Mouse (Mus musculus): ENCODE results near the gene Mettl23.
"Not testable (repeated sequence)": the region's sequence is repeated elsewhere in the genome, so short reads cannot be mapped to it uniquely, and the experiment has no call there.

Mettl23 gene

DNA sequence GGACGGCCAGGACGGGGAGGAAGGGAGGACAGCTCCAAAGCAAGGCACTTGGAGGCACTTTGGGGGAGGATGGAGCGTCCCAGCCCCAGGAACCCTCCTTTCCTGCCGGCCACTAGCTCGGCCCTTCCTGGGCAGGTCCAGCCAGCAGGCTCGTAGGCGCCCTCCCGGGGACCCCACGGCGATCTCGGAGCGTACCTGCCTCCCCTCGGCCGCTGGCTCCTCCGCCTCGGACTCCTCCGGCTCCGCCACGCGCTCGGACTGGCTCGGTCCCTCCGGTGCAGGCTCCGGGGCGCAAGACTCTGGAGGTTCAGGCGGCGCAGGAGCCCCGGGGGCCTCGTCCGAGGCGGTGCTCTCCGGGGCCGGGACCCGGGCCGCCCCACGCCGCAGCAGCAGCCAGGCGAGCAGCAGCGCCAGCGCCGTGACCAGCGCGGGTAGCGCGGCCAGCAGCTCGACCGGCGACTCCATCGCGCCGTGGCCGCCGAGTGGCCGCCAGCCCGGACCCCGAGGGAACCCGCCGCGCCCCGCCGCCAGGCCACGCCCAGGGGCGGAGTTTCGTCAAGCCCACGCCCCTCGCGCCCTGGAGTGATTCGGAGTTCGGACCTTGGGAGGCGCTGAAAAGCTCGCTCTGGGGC lies 15.4 kb upstream of the Mettl23 start, which contains the start of gene Mxra7:
Gene Mxra7, minus strand, starts transcription at position 513 of the 632 bp plus-strand sequence.
- Histone ChIP-seq H3K27me3 (ENCODE audit: control insufficient read depth, insufficient read depth, low read length, poor library complexity, severe bottlenecking) (no peaks in the 10 kb centered on the region), H3K36me3 (ENCODE audit: control insufficient read depth, insufficient read depth, low read length, poor library complexity, severe bottlenecking) (no peaks in the 10 kb centered on the region)
- peak; percentile 54 for DNase-seq (ENCODE audit: low read depth, low spot score)

DNA sequence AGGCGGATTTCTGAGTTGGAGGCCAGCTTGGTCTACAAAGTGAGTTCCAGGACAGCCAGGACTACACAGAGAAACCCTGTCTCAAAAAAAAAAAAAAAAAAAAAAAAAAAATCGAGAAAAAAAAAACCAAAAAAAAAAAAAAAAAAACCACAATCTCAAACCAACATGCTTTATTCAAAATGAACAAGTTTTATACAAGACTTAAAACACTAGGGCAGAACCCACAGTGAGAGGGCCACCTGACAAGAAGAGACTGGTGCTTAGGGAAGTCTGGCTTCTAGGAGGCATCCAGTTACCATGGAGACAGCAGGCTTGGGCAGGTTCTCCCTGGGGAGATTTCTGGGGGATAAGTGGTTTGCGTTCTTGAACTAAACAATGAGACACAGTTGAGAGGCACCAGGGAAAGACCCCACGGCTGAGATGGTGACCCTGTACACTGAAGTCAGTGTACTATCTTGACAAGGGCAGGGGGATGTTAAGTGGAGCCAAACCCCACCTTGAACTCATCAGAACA lies 10.8 kb upstream of the Mettl23 start:
- peaks cover 4% of the 10 kb centered on the region for H3K36me3 ChIP-seq (ENCODE audit: control insufficient read depth, insufficient read depth, low read length, poor library complexity, severe bottlenecking)
- DNase-seq (ENCODE audit: low read depth, low spot score) = no peak
- H3K27me3 ChIP-seq (ENCODE audit: control insufficient read depth, insufficient read depth, low read length, poor library complexity, severe bottlenecking) = no peaks in the 10 kb centered on the region

DNA sequence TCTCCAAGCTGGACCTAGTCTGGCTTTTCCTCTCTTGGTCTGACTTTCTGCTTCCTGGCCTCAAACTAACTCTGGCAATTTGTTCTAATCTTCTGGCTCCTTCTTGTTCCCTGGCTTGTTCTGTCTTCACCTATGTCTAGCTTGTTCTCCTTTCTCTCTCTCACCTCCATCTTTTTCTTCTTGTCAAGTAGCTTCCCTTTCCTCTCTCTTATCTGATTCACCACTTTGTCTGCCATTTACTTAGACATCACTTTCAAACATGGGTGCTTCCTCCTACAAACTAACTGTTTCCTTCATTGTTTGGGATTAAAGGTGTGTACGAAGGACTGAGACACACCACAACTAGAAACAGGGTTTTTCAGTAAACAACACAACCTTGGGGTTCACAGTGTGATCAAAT lies 8.1 kb upstream of the Mettl23 start:
- no peaks in the 10 kb centered on the region for H3K27me3 ChIP-seq (ENCODE audit: control insufficient read depth, insufficient read depth, low read length, poor library complexity, severe bottlenecking)
- peaks cover 14% of the 10 kb centered on the region for H3K36me3 ChIP-seq (ENCODE audit: control insufficient read depth, insufficient read depth, low read length, poor library complexity, severe bottlenecking)
- DNase-seq (ENCODE audit: low read depth, low spot score) = no peak

DNA sequence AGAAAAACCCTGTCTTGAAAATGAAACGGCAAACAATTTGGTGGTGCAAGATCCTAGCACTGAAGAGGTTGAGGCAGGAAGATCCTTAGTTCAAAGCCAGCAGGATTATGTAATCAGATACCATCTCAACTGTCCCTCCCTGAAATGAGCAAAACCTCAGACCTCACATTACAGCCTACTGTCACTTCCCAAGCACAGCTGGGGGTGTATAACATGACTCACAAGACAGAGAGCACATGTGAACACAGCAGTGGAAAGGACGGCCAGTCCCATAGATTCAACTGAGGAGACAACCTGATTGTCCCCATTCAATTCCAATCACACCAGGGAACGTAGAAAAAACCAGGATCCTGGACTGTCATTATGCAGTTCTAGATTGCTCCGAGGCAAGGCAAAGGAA lies 6.8 kb upstream of the Mettl23 start:
- no peak for DNase-seq (ENCODE audit: low read depth, low spot score)
- H3K27me3 ChIP-seq (ENCODE audit: control insufficient read depth, insufficient read depth, low read length, poor library complexity, severe bottlenecking) = no peaks in the 10 kb centered on the region
- H3K36me3 ChIP-seq (ENCODE audit: control insufficient read depth, insufficient read depth, low read length, poor library complexity, severe bottlenecking) = peaks cover 24% of the 10 kb centered on the region

DNA sequence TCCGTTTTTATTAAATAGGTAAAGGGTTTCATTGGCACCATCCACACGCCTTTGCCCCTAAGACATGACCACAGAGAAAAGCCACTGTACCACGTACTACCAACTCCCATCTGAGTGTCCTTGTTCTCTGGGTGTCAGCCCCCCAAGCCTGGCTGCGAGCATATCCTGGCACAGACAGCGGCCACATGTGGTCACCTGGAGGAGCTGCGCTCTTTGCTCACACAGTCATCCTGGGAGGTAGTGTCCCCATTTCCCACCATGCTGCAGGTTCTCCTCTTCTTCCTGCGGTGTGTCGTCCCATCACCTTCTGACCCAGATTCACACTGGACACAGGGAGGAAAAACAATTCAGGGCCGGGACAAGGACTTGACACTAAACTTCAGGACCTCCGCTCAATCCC lies 5.6 kb upstream of the Mettl23 start:
- DNase-seq (ENCODE audit: low read depth, low spot score) = no peak
- no peaks in the 10 kb centered on the region for H3K27me3 ChIP-seq (ENCODE audit: control insufficient read depth, insufficient read depth, low read length, poor library complexity, severe bottlenecking)
- H3K36me3 ChIP-seq (ENCODE audit: control insufficient read depth, insufficient read depth, low read length, poor library complexity, severe bottlenecking) = peaks cover 25% of the 10 kb centered on the region

DNA sequence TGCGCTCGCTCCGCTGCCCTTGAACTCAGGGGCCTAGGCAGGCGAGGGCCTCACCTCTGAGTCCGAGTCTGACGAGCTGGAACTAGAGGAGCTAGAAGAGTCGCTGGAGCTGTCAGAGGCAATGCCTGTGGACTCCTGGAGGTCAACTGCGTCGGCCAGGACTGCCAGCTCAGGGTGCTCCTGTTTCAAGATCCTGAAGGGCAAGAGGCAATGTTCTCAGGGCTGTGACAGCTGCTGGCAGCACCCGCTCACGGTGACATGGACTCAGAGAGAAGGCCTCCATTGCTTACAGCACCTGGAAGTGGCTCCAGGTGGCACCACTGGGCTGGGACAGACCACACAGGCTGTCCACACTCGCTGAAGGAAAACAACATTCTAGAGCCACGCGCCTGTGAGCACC lies 4.1 kb upstream of the Mettl23 start:
- peaks cover 25% of the 10 kb centered on the region for H3K36me3 ChIP-seq (ENCODE audit: control insufficient read depth, insufficient read depth, low read length, poor library complexity, severe bottlenecking)
- H3K27me3 ChIP-seq (ENCODE audit: control insufficient read depth, insufficient read depth, low read length, poor library complexity, severe bottlenecking) = no peaks in the 10 kb centered on the region
- no peak for DNase-seq (ENCODE audit: low read depth, low spot score)

DNA sequence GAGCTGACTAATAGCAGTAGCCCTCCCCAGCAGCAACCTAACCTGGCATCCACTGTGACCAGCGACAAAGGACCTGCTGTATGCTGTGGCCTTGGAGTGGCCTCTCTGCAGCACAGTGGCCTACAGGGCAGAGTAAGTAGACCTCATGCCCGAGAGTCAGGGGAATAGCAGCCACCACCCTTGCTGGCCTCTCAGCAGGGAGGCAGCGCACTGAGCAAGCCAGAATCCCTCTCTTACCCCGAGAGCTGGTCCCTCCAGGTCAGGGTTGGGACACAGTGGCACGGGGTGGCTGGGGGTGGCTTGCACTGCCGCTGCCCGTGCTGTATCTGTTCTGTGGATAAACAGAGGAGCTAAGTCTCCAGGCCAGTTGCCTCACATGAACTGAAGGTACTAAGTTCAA lies 3.5 kb upstream of the Mettl23 start:
- Histone ChIP-seq H3K36me3 (ENCODE audit: control insufficient read depth, insufficient read depth, low read length, poor library complexity, severe bottlenecking) (peaks cover 23% of the 10 kb centered on the region), H3K27me3 (ENCODE audit: control insufficient read depth, insufficient read depth, low read length, poor library complexity, severe bottlenecking) (no peaks in the 10 kb centered on the region)
- no peak for DNase-seq (ENCODE audit: low read depth, low spot score)

DNA sequence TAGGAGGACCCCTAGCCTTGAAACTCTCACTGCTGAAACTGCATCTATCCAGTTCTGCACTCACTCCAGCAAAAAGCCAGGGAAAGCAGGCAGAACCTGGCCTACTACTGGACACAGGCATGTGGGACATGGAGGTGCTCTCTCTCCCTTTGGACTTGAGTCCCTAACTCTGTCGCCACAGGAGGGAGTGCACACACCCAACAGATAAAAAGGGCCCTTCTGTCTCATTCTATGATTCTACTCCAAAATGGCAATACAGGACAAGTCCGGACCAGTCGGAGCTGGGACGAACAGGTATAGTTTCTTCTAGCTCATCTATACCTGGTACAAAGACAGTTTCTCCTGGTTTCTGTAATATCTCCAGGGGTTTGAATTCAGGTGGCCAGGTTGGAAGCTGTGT lies 2.3 kb upstream of the Mettl23 start:
- H3K27me3 ChIP-seq (ENCODE audit: control insufficient read depth, insufficient read depth, low read length, poor library complexity, severe bottlenecking) = no peaks in the 10 kb centered on the region

DNA sequence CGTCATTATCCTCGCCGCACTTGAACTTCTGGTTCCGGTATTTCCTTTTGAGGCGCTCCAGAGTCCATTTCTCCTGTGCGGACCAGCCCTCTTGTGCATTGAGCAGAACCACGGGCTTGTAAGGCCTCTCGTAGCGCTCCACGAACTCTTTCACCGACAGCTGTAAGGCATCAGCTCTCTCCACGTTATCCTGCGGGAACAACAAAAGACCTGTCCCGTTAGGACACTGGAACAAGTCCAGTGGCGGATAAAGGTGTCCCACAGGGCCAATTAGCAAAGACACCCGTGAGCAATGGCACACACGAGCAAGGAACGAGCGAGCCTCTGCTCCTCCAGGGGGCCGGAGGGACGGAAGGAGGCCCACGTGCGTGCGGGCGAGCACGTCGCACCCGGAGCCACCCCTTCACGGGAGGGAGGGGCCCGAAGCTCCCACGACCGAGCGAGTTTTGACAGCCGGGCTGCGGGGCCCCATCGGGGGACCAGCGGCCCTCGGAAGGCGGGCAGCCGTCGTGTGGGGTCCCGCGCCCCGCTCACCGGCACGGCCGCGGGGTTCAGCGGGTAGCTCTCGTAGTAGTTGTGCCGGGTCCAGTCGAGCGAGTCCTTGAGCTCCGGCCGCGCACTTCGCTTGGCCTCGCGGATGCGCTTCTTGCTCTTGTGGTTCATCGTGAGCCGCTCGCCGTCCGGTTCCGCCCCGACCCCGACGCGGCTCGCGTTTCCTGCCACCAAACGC lies 382 bp upstream of the Mettl23 start:
- Histone ChIP-seq H3K36me3 (ENCODE audit: control insufficient read depth, insufficient read depth, low read length, poor library complexity, severe bottlenecking) (peaks cover 17% of the 10 kb centered on the region), H3K27me3 (ENCODE audit: control insufficient read depth, insufficient read depth, low read length, poor library complexity, severe bottlenecking) (no peaks in the 10 kb centered on the region)
- DNase-seq (ENCODE audit: low read depth, low spot score) = peak; percentile 78

More for the DNA sequence above, 2.3 kb upstream of the Mettl23 start:
- H3K36me3 ChIP-seq (ENCODE audit: control insufficient read depth, insufficient read depth, low read length, poor library complexity, severe bottlenecking) = peaks cover 23% of the 10 kb centered on the region
- DNase-seq (ENCODE audit: low read depth, low spot score) = no peak

DNA sequence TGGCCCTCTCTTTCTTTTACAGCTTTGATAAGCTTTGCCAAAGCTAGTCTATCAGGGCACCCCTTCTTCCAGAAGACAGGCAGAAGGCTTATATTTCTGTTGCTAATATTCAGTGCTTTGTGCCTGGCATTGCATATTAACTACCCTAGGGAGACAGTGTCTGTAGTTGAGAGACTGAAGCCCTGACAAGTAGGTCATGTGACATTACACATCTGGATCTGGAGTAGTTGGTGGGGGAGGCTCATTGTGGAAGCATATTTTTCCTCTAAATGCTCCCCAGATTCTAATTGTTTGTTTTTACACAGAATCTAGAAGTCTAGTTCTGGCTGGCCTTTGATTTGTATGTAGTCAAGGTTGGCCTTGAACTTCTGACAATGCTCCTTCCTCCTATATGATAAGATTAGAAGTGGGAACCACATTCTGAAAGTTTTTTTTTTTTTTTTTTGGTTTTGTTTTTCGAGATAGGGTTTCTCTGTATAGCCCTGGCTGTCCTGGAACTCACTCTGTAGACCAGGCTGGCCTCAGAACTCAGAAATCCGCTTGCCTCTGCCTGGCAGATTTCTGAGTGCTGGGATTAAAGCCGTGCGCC lies 3.6 kb downstream of the Mettl23 start:
- Histone ChIP-seq H3K36me3 (ENCODE audit: control insufficient read depth, insufficient read depth, low read length, poor library complexity, severe bottlenecking) (peaks cover 12% of the 10 kb centered on the region; the same call in 1 of the 2 replicates), H3K27me3 (ENCODE audit: control insufficient read depth, insufficient read depth, low read length, poor library complexity, severe bottlenecking) (no peaks in the 10 kb centered on the region)
- no peak for DNase-seq (ENCODE audit: low read depth, low spot score)

DNA sequence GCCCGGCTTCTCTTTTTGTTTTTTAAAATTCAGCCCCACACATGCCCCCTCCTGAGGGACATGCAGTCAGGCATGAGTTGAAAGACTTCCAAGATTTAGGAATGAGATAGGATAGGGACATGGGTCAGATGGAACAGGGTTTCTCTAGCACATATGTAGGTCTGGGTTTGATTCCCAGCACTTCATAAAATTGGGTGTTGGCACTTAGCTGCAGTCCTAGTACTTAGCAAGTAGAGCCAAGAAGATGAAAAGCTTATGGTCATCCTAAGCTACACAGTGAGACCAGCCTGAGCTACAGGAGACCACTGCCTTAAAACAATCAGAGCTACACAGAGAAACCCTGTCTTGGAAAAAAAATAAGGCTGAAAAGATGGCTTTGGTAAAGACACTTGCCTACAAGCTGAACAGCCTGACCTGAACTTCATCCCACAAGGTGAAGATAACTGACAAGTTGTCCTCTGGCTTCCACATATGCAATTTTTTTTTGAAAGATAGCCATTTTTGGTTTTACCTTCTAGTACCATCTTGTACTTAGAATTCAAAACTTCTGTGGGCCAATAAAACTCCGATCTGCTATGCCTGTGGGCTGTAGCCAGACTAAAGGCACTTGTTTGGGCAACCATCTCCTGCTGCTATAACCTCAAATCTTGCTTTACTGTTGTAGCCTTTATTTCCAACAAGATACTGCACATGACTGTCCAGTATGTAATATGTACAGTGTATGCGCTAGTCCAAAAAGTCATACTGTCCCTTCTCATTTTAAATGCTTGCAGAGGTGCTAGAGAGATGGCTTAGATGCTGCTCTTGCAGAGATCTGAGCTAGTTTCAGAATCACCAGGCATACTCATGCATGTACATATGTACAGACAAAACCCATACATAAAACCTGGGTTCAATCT lies 4.4 kb downstream of the Mettl23 start:
- Histone ChIP-seq H3K36me3 (ENCODE audit: control insufficient read depth, insufficient read depth, low read length, poor library complexity, severe bottlenecking) (peaks cover 11% of the 10 kb centered on the region; the same call in 1 of the 2 replicates), H3K27me3 (ENCODE audit: control insufficient read depth, insufficient read depth, low read length, poor library complexity, severe bottlenecking) (no peaks in the 10 kb centered on the region)
- DNase-seq (ENCODE audit: low read depth, low spot score) = no peak

DNA sequence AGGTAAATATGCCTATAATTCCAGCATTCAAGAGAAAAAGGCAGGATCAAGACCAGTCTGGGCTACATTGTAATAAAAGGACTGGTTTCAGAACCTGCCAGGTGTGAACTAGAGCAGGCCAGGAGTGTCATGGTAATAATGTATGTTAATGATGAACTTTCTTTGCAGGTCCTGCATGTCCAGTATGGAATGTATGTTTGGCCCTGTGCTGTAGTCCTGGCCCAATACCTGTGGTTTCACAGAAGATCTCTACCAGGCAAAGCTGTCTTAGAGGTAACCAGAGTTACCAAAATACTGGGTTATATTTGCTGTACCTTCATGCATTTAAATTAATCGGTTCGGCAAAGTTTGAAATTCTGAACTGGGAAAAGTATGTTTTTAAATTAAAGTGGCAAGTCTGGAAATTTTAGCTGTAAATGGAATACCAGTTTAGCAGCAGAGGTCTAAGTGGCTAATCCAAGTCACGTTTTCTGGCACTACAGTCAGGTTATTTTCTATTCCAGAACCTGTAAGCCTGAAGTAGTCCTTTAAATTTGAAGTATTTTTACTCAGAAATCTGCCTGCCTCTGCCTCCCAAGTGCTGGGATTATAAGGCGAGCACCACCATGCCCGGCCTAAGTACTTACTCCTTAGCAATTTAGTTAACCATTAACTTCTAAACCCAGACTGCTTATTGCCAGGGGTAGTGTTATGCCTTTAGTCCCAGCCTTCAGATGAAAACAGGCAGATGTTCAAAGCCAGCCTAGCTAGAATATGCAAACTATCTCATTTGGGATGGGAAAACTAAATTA lies 5.2 kb downstream of the Mettl23 start:
- H3K36me3 ChIP-seq (ENCODE audit: control insufficient read depth, insufficient read depth, low read length, poor library complexity, severe bottlenecking) = peaks cover 11% of the 10 kb centered on the region; the same call in 1 of the 2 replicates
- DNase-seq (ENCODE audit: low read depth, low spot score) = no peak
- no peaks in the 10 kb centered on the region for H3K27me3 ChIP-seq (ENCODE audit: control insufficient read depth, insufficient read depth, low read length, poor library complexity, severe bottlenecking)

DNA sequence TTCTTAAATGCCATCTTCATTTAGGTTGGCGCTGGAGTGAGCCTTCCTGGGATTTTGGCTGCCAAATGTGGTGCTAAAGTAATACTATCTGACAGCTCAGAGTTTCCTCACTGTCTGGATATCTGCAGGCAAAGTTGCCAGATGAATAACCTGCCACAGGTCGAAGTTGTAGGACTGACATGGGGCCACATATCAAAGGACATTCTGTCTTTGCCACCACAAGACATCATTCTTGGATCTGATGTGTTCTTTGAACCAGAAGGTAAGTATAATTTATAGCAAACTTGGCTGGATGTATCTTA lies 5.8 kb downstream of the Mettl23 start:
- DNase-seq (ENCODE audit: low read depth, low spot score); H3K27me3 ChIP-seq (ENCODE audit: control insufficient read depth, insufficient read depth, low read length, poor library complexity, severe bottlenecking): not testable (repeated sequence)
- peaks cover 11% of the 10 kb centered on the region; the same call in 1 of the 2 replicates for H3K36me3 ChIP-seq (ENCODE audit: control insufficient read depth, insufficient read depth, low read length, poor library complexity, severe bottlenecking)

DNA sequence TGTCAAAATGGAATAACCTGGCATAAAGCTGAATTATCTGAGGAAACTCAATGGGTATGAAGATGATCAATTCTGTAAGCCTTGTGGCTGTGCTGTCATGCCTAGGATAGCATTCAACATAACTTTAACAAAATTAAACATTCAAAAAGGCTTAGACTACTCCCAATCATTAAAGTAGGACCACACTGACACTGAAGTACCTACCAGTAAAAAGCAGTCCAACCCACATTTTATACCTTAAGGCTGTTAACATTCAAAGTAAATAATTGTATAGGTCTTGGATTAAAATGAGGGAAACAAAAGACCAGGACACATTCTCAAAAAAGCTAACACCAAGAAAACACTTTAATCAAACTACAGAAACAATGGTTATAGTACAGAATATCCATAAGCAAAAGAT lies 6.5 kb downstream of the Mettl23 start:
- Histone ChIP-seq H3K36me3 (ENCODE audit: control insufficient read depth, insufficient read depth, low read length, poor library complexity, severe bottlenecking) (peaks cover 11% of the 10 kb centered on the region; the same call in 1 of the 2 replicates), H3K27me3 (ENCODE audit: control insufficient read depth, insufficient read depth, low read length, poor library complexity, severe bottlenecking) (no peaks in the 10 kb centered on the region)
- DNase-seq (ENCODE audit: low read depth, low spot score) = no peak

Data from splenic B cell, adult 2 months (primary cell).